Mouse (Mus musculus) ovary, adult 18-20 months (tissue): ENCODE data around the gene Pidd1.

Experiments
- DNase-seq: peaks from one replicate; pipeline ENCODE4 v3.0.0; 2022; ENCODE audit warnings: low spot score, mixed read lengths

The Pidd1 gene

GRCm38 (mm10) chr7:141435856-141436522 lies 7.8 kb downstream of the Pidd1 start:
- no peak for DNase-seq

- DNase-seq = no peak
Observed at GRCm38 (mm10) chr7:141435129-141435855, 8.5 kb downstream of the Pidd1 start.

- DNase-seq = no peak
Observed at GRCm38 (mm10) chr7:141434464-141434863, 9.4 kb downstream of the Pidd1 start.

- no peak for DNase-seq
Observed at GRCm38 (mm10) chr7:141433517-141434400, 10.1 kb downstream of the Pidd1 start.

- DNase-seq = peak; percentile 77
Observed at GRCm38 (mm10) chr7:141432741-141433516, 10.9 kb downstream of the Pidd1 start.

- DNase-seq = no peak
Observed at GRCm38 (mm10) chr7:141432186-141432611, 11.6 kb downstream of the Pidd1 start.

GRCm38 (mm10) chr7:141431434-141432185 lies 12.2 kb downstream of the Pidd1 start:
- DNase-seq = no peak

GRCm38 (mm10) chr7:141430585-141431240 lies 13.1 kb downstream of the Pidd1 start:
- DNase-seq = no peak

GRCm38 (mm10) chr7:141429840-141430584 lies 13.8 kb downstream of the Pidd1 start:
- DNase-seq = peak; percentile 72

GRCm38 (mm10) chr7:141429310-141429709 lies 14.5 kb downstream of the Pidd1 start, which contains the start of gene Cend1:
TSS of gene Cend1 (minus strand) at chr7:141429491.
- no peak for DNase-seq

- DNase-seq = no peak
Observed at GRCm38 (mm10) chr7:141428701-141429100, 15.1 kb downstream of the Pidd1 start.

GRCm38 (mm10) chr7:141426948-141427730 lies 16.7 kb downstream of the Pidd1 start:
- DNase-seq = no peak

- DNase-seq = no peak
Observed at GRCm38 (mm10) chr7:141423811-141424210, 20.0 kb downstream of the Pidd1 start.

- DNase-seq = no peak
Observed at GRCm38 (mm10) chr7:141420030-141420702, 23.7 kb downstream of the Pidd1 start.

GRCm38 (mm10) chr7:141418970-141419369 lies 24.9 kb downstream of the Pidd1 start:
- DNase-seq = no peak

GRCm38 (mm10) chr7:141417731-141418681 lies 25.8 kb downstream of the Pidd1 start:
- DNase-seq = no peak
